Mouse (Mus musculus): ENCODE results near the gene Epc2.

- TF ChIP-seq CTCF (conservative IDR thresholded peaks at IDR 0.05; ENCODE audit: low read length) (no peak), POU5F1 (IDR thresholded peaks at IDR 0.05; ENCODE audit: borderline replicate concordance, low read length) (no peak), NANOG (IDR thresholded peaks at IDR 0.05; ENCODE audit: borderline replicate concordance, low read length) (no peak)
Measured at GRCm38 (mm10) chr2:49557339-49557738, 106.1 kb downstream of the Epc2 start.

Measured in E14TG2a.4 (cell line).